Mouse (Mus musculus) neural tube, embryonic 11.5 days (tissue): Measurements from ENCODE around the gene Cirbp. TPM values are rescaled to one million over a fixed set of nuclear protein-coding genes. Genes with fewer than 3 reads are reported as not detected.
A peak's percentile ranks its signal among the peaks of the same experiment; 100 is the strongest.

Experiments
- ATAC-seq: fragments of 200-750 bp; cut with Nextera tagmentation; 2 replicates; pipeline ENCODE4 v1.8.0; 2017; ENCODE audit warnings: moderate number of reproducible peaks, mild to moderate bottlenecking, moderate TSS enrichment, moderate library complexity; ENCODE audit not compliant: insufficient read depth, low FRiP score, low TSS enrichment
- DNase-seq: peaks from one replicate; pipeline ENCODE4 v3.0.0-alpha.2; 2015; ENCODE audit warnings: low spot score
- H3K27ac ChIP-seq: fragments of 300-500 bp; sonication (generic); 2 replicates; pipeline ENCODE4 v1.5.1; 2014; ENCODE audit warnings: low read depth, mild to moderate bottlenecking, low read length
- H3K27me3 ChIP-seq: fragments of 300-500 bp; sonication (generic); 2 replicates; pipeline ENCODE4 v1.6.1; 2014; ENCODE audit warnings: mild to moderate bottlenecking, low read length, mixed read lengths; ENCODE audit not compliant: control insufficient read depth, insufficient read depth
- H3K36me3 ChIP-seq: fragments of 300-500 bp; sonication (generic); 2 replicates; pipeline ENCODE4 v1.6.1; 2014; ENCODE audit warnings: mild to moderate bottlenecking, low read length, moderate library complexity, mixed read lengths; ENCODE audit not compliant: control insufficient read depth, insufficient read depth
- H3K4me1 ChIP-seq: fragments of 300-500 bp; sonication (generic); 2 replicates; pipeline ENCODE4 v1.6.1; 2014; ENCODE audit warnings: low read length, mixed read lengths; ENCODE audit not compliant: control insufficient read depth, insufficient read depth
- H3K4me2 ChIP-seq: fragments of 300-500 bp; sonication (generic); 2 replicates; pipeline ENCODE4 v1.6.1; 2014; ENCODE audit warnings: low read depth, mild to moderate bottlenecking, moderate library complexity
- H3K4me3 ChIP-seq: fragments of 300-500 bp; sonication (generic); 2 replicates; pipeline ENCODE4 v1.5.1; 2014; ENCODE audit warnings: low read depth, low read length
- H3K9ac ChIP-seq: fragments of 300-500 bp; sonication (generic); 2 replicates; pipeline ENCODE4 v1.6.1; 2014; ENCODE audit warnings: mild to moderate bottlenecking, low read length
- H3K9me3 ChIP-seq: fragments of 300-500 bp; sonication (generic); 2 replicates; pipeline ENCODE4 v1.6.1; 2016; ENCODE audit warnings: low read length; ENCODE audit not compliant: control insufficient read depth
- WGBS: fragments of 180-500 bp; shearing (Covaris S2); extraction: QIAGEN DNeasy Blood & Tissue Kit; methylation state at CpG from one replicate; pipeline ENCODE4 v1.1.7; 2014; 5-methylcytosine and 5-hydroxymethylcytosine counted together
- polyA plus RNA-seq: library from polyadenylated mRNA; unstranded; fragments of >200 nt; fragmentation: Nextera tagmentation; extraction: Ambion mirVana; gene quantifications from 2 replicates; pipeline ENCODE4 v1.2.1, GENCODE M21; 2014

Gene Cirbp
- polyA plus RNA-seq, 1 experiment from 2014 or later, result 85.1 TPM

DNA sequence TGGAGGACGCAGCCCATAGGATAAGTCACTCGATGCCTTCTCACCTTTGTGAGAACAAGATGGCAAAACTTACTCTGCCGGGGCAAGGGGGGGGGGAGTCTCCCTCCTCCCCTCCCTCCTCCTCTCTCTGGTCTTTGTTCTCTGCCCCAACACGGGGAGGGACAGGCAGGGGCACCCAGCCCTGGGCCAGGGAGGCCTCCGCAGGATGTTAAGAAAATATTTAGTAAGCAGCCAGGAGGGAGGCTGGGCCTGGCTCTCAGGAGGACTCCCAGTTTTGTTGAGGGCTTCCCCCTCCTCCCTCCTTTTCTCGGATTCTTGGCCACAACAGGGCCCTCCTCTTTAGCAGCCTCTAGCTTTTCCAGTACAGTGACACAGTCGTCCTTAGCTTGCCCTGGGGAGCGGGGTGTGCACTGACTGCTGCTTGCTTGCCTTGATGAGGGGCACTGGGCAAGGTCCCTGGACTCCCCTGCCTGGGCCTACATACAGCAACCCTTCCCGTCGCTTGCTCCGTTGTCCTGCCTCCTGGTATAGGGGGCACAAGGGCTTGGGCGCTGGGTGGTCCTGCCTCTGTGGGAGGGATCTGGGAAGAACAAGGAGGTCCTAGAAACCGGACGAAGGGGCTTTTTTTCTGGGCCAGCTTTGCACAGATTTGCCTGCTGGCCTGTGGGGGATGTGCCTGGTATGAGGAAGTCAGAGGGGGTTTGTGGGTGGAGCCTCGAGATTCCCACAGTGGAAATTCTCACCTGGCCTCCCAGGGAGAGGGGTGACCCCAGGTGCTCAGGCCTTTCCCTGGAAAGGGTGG, 13.5 kb upstream of the Cirbp start:
- H3K27me3 ChIP-seq, result no peaks in the 10 kb centered on the region
- peak; percentile 55 for DNase-seq
- H3K4me1 ChIP-seq, result peaks cover 44% of the 10 kb centered on the region
- no peak for ATAC-seq
- peaks cover 52% of the 10 kb centered on the region for H3K36me3 ChIP-seq
- H3K4me3 ChIP-seq, result peak overlapping the region; percentile 100
- peak overlapping the region; percentile 98 for H3K27ac ChIP-seq
- H3K9me3 ChIP-seq, result no peaks in the 10 kb centered on the region
- peak overlapping the region; percentile 98 for H3K4me2 ChIP-seq
- H3K9ac ChIP-seq, result peak overlapping the region; percentile 100
- WGBS, result 9% methylated on average over 15 of the region's 15 CpGs

DNA sequence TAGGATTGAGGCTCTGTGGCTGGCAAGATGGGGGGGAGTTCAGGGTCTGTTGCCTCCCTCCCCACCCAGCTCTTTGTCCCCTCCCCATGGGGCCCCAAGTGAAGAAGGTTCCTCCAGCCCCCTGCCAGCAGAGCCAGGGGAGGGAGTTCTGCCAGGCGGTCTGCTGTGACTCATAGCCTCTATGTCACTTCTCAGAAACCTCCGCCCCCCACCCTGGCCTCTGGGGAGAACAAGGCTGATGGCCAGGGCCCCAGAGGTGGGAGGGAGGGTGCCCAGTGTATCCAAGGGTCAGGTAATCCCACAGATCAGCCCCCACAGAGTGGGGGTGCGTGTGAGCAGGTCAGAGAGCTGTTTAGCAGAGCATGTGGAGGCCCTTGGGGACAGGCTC, 12.9 kb upstream of the Cirbp start:
- Histone ChIP-seq H3K9ac (peak overlapping the region; percentile 100), H3K27ac (peak overlapping the region; percentile 98), H3K4me3 (peak overlapping the region; percentile 100), H3K27me3 (no peaks in the 10 kb centered on the region), H3K4me2 (peak overlapping the region; percentile 98), H3K4me1 (peaks cover 46% of the 10 kb centered on the region), H3K36me3 (peaks cover 55% of the 10 kb centered on the region), H3K9me3 (no peaks in the 10 kb centered on the region)
- no peak for DNase-seq
- 61% methylated on average over 3 of the region's 3 CpGs for WGBS
- ATAC-seq, result no peak

DNA sequence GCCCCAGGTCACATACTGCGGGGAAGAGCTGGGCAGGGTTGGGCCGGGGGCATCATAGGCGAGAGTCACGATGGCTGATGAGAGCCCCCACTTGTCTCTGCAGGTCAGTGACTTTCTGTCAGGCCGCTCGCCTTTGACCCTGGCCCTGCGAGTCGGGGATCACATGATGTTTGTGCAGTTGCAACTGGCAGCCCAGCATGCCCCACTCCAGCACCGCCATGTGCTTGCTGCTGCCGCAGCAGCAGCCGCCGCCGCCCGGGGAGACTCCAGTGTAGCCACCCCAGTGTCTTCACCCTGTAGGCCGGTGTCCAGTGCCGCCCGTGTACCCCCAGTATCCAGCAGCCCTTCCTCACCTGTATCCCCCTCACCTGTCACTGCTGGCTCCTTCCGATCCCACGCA, 12.1 kb upstream of the Cirbp start:
- no peaks in the 10 kb centered on the region for H3K9me3 ChIP-seq
- H3K27ac ChIP-seq, result no peak overlapping the region
- 87% methylated on average over 19 of the region's 19 CpGs for WGBS
- ATAC-seq (no peak), DNase-seq (no peak)
- H3K36me3 ChIP-seq, result peaks cover 55% of the 10 kb centered on the region
- peak overlapping the region; percentile 100; the same call in 1 of the 2 replicates for H3K4me3 ChIP-seq
- no peak overlapping the region for H3K4me2 ChIP-seq
- no peaks in the 10 kb centered on the region for H3K27me3 ChIP-seq
- peak overlapping the region; percentile 18; the same call in 1 of the 2 replicates for H3K9ac ChIP-seq
- peaks cover 51% of the 10 kb centered on the region for H3K4me1 ChIP-seq

DNA sequence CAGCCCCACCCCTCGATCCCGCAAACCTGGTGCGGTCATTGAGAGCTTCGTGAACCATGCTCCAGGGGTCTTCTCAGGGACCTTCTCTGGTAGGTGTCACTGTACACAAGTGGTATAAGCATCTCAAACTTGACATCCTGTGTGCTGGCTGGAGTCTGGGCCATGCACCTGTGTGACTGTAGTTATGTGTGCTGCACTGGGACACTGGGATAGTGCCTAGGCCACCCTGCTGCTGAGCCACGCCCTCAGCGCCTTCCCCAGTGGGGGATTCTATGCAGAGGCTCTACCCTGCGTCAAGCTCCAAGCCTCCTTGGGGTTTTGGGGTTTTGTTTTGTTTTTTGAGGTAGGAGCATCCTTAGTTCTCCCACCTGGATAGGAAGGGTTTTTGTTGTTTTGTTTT, 11.4 kb upstream of the Cirbp start:
- DNase-seq (no peak), ATAC-seq (no peak)
- Histone ChIP-seq H3K9ac (no peak overlapping the region; the same call in 1 of the 2 replicates), H3K27me3 (no peaks in the 10 kb centered on the region), H3K27ac (0 out of 2 replicates have a peak overlapping the region, but pooled peaks have one; percentile 20), H3K36me3 (peaks cover 55% of the 10 kb centered on the region), H3K4me3 (no peak overlapping the region; the same call in 1 of the 2 replicates), H3K4me1 (peaks cover 57% of the 10 kb centered on the region), H3K4me2 (no peak overlapping the region), H3K9me3 (no peaks in the 10 kb centered on the region)
- WGBS, result 85% methylated on average over 7 of the region's 7 CpGs

DNA sequence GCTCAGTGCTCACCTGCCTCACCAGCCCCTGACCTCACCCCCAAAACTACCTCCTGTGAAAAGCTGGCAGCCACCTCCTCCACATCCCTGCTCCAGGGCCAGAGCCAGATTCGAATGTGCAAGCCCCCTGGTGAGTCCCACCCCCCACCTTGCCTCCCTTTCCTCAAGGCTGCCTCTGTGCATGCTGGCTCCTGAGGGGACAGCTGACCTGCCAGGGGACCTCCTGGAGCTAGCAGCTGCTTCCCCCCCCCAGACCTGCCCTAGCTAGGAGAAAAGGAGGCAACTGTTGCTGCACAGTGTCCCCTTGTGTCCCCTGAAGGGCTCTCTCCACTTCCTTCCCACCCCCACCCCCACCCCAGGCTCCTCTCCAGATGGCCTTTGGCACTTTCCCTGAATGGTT, 10.5 kb upstream of the Cirbp start:
- Histone ChIP-seq H3K9ac (no peak overlapping the region), H3K9me3 (no peaks in the 10 kb centered on the region), H3K4me2 (no peak overlapping the region), H3K27ac (no peak overlapping the region), H3K4me1 (peaks cover 57% of the 10 kb centered on the region), H3K27me3 (no peaks in the 10 kb centered on the region), H3K36me3 (peaks cover 55% of the 10 kb centered on the region), H3K4me3 (no peak overlapping the region)
- 74% methylated on average over 1 of the region's 1 CpGs for WGBS
- ATAC-seq, result no peak
- DNase-seq, result no peak

DNA sequence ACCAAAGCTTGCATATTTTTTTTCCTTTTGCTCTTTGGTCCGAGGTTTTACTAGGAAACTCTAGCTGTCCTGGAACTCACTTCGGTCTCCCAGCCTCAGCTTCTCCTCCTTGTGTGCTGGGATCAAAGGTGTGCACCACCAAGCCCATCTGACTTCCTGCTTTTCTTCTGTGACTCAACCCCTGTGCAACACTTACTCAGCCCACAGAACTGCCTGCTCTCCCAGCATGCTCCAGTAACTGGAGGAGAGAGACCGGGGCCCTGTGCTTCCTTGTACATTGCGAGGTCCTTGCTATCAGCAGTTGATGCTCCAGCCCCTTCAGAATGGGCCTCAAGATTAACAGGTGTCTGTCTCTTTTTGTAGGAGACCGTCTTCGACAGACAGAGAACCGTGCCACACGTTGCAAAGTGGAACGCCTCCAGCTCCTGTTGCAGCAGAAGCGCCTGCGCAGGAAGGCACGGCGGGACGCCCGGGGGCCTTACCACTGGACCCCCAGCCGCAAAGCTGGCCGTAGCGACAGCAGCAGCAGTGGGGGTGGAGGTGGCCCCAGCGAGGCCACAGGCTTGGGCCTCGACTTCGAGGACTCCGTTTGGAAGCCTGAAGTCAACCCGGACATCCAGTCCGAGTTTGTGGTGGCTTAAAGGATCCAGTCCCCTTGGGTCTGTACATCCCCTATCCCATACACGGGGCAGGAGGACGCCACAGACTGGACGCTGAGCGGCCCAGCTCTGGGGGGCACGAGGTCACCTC, 9.6 kb upstream of the Cirbp start:
- Histone ChIP-seq H3K4me2 (no peak overlapping the region), H3K27me3 (no peaks in the 10 kb centered on the region), H3K36me3 (peaks cover 55% of the 10 kb centered on the region), H3K27ac (peak overlapping the region; percentile 30; the same call in 1 of the 2 replicates), H3K4me3 (0 out of 2 replicates have a peak overlapping the region, but pooled peaks have one; percentile 10), H3K4me1 (peaks cover 64% of the 10 kb centered on the region), H3K9ac (no peak overlapping the region), H3K9me3 (no peaks in the 10 kb centered on the region)
- 90% methylated on average over 29 of the region's 29 CpGs for WGBS
- DNase-seq (no peak), ATAC-seq (no peak)

DNA sequence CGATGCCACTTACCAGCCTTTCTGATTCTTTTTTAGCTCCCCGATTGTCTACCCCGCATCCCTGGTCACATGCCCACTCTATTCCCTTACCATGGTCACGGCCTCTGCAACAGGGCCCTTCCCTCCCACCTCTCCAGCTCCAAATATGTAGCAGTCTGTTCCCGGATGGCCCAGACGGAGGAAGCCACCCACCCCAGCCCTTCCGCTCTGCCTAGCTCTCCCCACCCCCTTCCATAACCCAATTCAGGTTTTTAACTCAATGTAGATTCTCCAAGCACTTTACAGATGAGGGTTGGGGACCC, 9.1 kb upstream of the Cirbp start:
- 0 out of 2 replicates have a peak overlapping the region, but pooled peaks have one; percentile 10 for H3K4me3 ChIP-seq
- no peak overlapping the region for H3K9ac ChIP-seq
- H3K36me3 ChIP-seq, result peaks cover 53% of the 10 kb centered on the region
- peaks cover 67% of the 10 kb centered on the region for H3K4me1 ChIP-seq
- H3K9me3 ChIP-seq, result no peaks in the 10 kb centered on the region
- H3K27ac ChIP-seq, result peak overlapping the region; percentile 87; the same call in 1 of the 2 replicates
- WGBS, result 78% methylated on average over 7 of the region's 7 CpGs
- no peak for DNase-seq
- H3K27me3 ChIP-seq, result no peaks in the 10 kb centered on the region
- no peak overlapping the region for H3K4me2 ChIP-seq
- no peak for ATAC-seq

DNA sequence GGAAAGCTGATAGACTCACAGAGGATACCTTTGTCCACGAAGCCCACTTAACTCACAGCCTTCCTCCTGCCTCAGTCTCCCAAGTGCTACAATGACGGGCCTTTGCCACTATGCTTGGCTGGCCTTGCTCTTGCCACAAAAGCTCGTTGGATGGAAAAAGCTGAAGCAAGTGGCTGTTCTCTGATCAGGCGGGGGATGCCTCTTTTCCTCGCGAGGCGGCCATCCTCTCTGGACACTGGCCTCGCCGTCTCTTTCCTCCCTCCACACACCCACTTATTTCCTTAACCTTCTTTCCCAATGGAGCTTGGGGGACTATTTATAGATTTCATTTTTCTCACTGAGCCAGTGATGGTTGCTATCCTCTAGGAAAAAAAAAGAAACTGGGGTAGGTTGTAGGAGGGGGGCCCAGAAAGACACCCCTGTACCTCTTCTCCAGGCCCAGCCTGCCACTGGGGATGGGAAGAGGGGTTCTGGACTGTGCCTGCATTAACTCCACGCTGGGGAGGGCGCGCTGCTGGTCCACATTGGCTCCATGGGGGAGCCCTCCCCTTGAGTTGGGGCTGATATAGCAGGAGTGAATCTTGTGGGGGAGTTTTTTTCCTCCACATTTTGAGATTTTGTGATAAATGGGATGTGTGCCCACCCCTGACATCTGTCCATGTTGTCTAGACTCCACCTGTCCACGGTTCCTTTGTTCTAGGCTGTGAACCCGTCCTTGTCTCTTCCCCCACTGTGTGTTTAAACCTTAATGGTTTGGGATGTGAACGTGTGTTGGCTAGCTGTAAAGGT, 8.4 kb upstream of the Cirbp start:
- peaks cover 66% of the 10 kb centered on the region for H3K4me1 ChIP-seq
- H3K36me3 ChIP-seq, result peaks cover 50% of the 10 kb centered on the region
- no peak for DNase-seq
- H3K9ac ChIP-seq, result peak overlapping the region; percentile 35; the same call in 1 of the 2 replicates
- no peak overlapping the region for H3K4me3 ChIP-seq
- no peaks in the 10 kb centered on the region for H3K9me3 ChIP-seq
- H3K27me3 ChIP-seq, result no peaks in the 10 kb centered on the region
- 69% methylated on average over 15 of the region's 15 CpGs for WGBS
- no peak for ATAC-seq
- peak overlapping the region; percentile 87; the same call in 1 of the 2 replicates for H3K27ac ChIP-seq
- H3K4me2 ChIP-seq, result 0 out of 2 replicates have a peak overlapping the region, but pooled peaks have one; percentile 5
